Mouse (Mus musculus) C2C12 (cell line): ENCODE measurements around the gene Lsr.

ENCODE experiments used
- CTCF ChIP-seq: IDR thresholded peaks from one replicate; pipeline ENCODE4 v1.5.1; 2011; ENCODE audit not compliant: control insufficient read depth, insufficient read depth, insufficient read length
- MYOD1 ChIP-seq: IDR thresholded peaks from one replicate; pipeline ENCODE4 v1.6.1; 2011; ENCODE audit warnings: low read depth; ENCODE audit not compliant: control insufficient read depth, insufficient read length
- USF1 ChIP-seq: IDR thresholded peaks from one replicate; pipeline ENCODE4 v1.6.1; 2011; ENCODE audit warnings: low read depth, mild to moderate bottlenecking, control low read depth, moderate library complexity

DNA sequence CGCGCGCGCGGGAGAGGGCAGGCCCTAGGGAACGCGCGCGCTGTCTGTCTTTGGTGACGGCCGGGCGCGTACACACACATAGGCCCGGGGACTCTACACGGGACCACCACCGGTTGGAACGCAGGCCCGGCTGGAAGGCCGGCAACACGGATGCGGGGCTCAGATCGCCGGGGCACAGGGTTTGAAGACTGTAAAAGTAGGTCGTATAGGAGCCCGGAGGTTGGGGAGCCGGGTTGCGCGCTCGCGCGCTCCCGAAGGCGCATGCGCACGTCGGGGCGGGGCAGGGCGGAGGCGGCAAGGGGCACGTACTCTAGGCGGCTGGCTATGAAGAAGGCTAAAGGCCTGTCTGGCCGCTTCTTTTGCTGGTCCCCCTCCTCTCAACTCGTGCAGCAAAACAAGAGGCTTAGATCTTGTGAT, 15.9 kb downstream of the Lsr start:
- TF ChIP-seq CTCF, result no peak
- no peak for TF ChIP-seq USF1
- no peak for TF ChIP-seq MYOD1
